Mouse (Mus musculus) G1E (cell line): Measurements from ENCODE around the gene Ambra1.

Experiments used
- CTCF ChIP-seq: IDR thresholded peaks from 2 replicates; pipeline ENCODE4 v1.5.1; 2012; ENCODE audit warnings: low read depth, low read length, inconsistent platforms, mixed read lengths
- GATA1 ChIP-seq: IDR thresholded peaks from 2 replicates; pipeline ENCODE4 v1.6.1; 2012; ENCODE audit warnings: borderline replicate concordance, low read length, inconsistent platforms, mixed read lengths
- POLR2AphosphoS5 ChIP-seq: IDR thresholded peaks from 2 replicates; pipeline ENCODE4 v1.6.1; 2012; ENCODE audit warnings: low read depth, low read length, inconsistent platforms; ENCODE audit not compliant: insufficient replicate concordance

- TF ChIP-seq GATA1: no peak
- no peak for TF ChIP-seq CTCF
- TF ChIP-seq POLR2AphosphoS5: no peak
Measured at GRCm38 (mm10) chr2:91878387-91879180, 148.7 kb downstream of the Ambra1 start.
